Comparison of ENCODE assay signal across 8 mouse cellular contexts in the genomic region with DNA sequence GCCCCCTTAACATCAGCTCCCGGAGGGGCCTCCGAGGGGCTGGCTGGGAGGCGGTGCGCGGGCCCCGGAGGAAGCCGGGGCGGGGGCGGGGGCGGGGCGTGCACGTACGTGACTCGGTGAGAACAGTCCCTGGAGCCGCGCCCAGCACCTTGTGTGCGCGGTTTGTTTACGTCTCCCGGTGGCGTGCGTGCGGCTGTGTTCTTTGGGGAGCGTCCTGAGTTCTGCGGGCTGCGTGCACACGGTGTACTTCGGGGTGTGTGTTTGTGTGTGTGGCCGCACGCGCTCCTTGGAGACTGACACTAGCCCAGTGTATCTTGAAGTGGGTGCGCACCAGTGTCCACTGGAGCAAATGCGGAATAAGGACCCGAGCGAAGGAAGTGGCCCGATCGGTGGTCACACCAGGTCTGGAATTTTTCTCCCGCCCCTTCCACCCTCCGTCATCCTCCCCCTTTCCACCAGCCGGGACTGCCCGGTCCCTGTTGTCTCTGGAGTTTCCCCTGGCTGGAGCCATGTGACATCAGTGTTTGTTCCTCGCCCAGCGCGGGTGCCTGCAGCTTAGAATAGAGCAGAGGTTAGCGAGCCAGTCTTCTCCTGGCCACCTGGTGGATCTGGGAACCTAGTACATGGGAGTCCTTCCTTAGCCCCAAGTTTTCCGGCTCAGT. TPM values are rescaled to one million over a fixed set of nuclear protein-coding genes. Genes with fewer than 3 reads are reported as not detected.
DNase-seq lines count a peak whose midpoint lies in the region; ATAC-seq and TF ChIP-seq lines count a peak whose summit lies in the region.

No protein-coding gene starts in this region.

- TF ChIP-seq EP300 in heart, adult 2 months (IDR thresholded peaks at IDR 0.05; ENCODE audit: insufficient read depth, low read depth, low read length) = 0 out of 2 replicates have a peak, but pooled peaks have one; percentile 42

- H3K4me2 ChIP-seq in neural tube, embryonic 15.5 days = peak overlapping the region; percentile 97

- peak overlapping the region; percentile 76 for H3K4me3 ChIP-seq in heart, adult 2 months
- peak overlapping the region; percentile 72 for H3K4me3 ChIP-seq in lung, adult 2 months (replicated peaks; ENCODE audit: extremely low read depth, low read depth, low read length)
- H3K4me3 ChIP-seq in neural tube, embryonic 15.5 days (replicated peaks) = peak overlapping the region; percentile 85

- DNase-seq in A20 (ENCODE audit: low read depth, low spot score) = peak; percentile 91
- peak; percentile 51 for DNase-seq in MEL-GATA-1-ER (ENCODE audit: extremely low read depth, low read depth)
- DNase-seq in embryo, embryonic 10 days (ENCODE audit: low spot score) = peak; percentile 74
- peak; percentile 84 to 85 for DNase-seq in heart, adult 2 months
- peak; percentile 71 for DNase-seq in kidney, adult 11 months
- DNase-seq in lung, adult 2 months = peak; percentile 77
- peak; percentile 80 for DNase-seq in urinary bladder, postnatal 14 days (ENCODE audit: low spot score)

- no peaks in the 10 kb centered on the region for H3K27me3 ChIP-seq in heart, adult 2 months (ENCODE audit: control insufficient read depth, insufficient read depth, low read length)
- peaks cover 13% of the 10 kb centered on the region for H3K27me3 ChIP-seq in neural tube, embryonic 15.5 days (replicated peaks)

- peaks cover 13% of the 10 kb centered on the region for H3K4me1 ChIP-seq in heart, adult 2 months (ENCODE audit: control insufficient read depth, insufficient read depth, low read length)
- H3K4me1 ChIP-seq in lung, adult 2 months (ENCODE audit: control insufficient read depth, insufficient read depth, low read length) = peaks cover 17% of the 10 kb centered on the region
- peaks cover 24% of the 10 kb centered on the region for H3K4me1 ChIP-seq in neural tube, embryonic 15.5 days

- no peaks in the 10 kb centered on the region for H3K79me2 ChIP-seq in heart, adult 2 months (replicated peaks; ENCODE audit: control insufficient read depth, insufficient read depth, low read length)

- peak overlapping the region; percentile 80 for H3K9ac ChIP-seq in heart, adult 2 months (ENCODE audit: low read depth, low read length)
- peak overlapping the region; percentile 75 for H3K9ac ChIP-seq in neural tube, embryonic 15.5 days (replicated peaks)

- under 1% methylated on average over 45 of the region's 46 CpGs for WGBS in heart, adult 2 months
- WGBS in lung, adult 2 months = 1% methylated on average over 42 of the region's 46 CpGs
- under 1% methylated on average over 41 of the region's 46 CpGs for WGBS in neural tube, embryonic 15.5 days

- no peaks in the 10 kb centered on the region for H3K36me3 ChIP-seq in heart, adult 2 months (ENCODE audit: control insufficient read depth, insufficient read depth, low read length)
- no peaks in the 10 kb centered on the region for H3K36me3 ChIP-seq in neural tube, embryonic 15.5 days

- peak; percentile 43 for ATAC-seq in neural tube, embryonic 15.5 days (ENCODE audit: low FRiP score)

- peak; percentile 67 for TF ChIP-seq CTCF in heart, adult 2 months (IDR thresholded peaks at IDR 0.05)
- 0 out of 2 replicates have a peak, but pooled peaks have one; percentile 20 for TF ChIP-seq CTCF in lung, adult 2 months (IDR thresholded peaks at IDR 0.05; ENCODE audit: insufficient read depth, low read length)

- H3K27ac ChIP-seq in heart, adult 2 months = peak overlapping the region; percentile 94
- peak overlapping the region; percentile 85 for H3K27ac ChIP-seq in neural tube, embryonic 15.5 days (replicated peaks)

- intact Hi-C loops in heart, adult 2 months (cut with DNase I) = loop anchor here (2.0 to 5.0 kb wide), 2 partner anchors 19 to 106 kb away; partner anchors contain the start of gene Pla2g6

- no peaks in the 10 kb centered on the region for H3K9me3 ChIP-seq in neural tube, embryonic 15.5 days (replicated peaks)

- TF ChIP-seq POLR2A in heart, adult 2 months (IDR thresholded peaks at IDR 0.05; ENCODE audit: insufficient read depth, low read depth, low read length) = peak; percentile 6
- peak; percentile 70; the same call in 1 of the 2 replicates for TF ChIP-seq POLR2A in lung, adult 2 months (IDR thresholded peaks at IDR 0.05; ENCODE audit: borderline replicate concordance, extremely low read depth, low read depth, low read length)

RNA-seq across cellular contexts. Expression of gene Maff, which starts 1.6 kb away (rescaled TPM):
- total RNA-seq in heart, adult 2 months (2021) = 10 to 100 TPM in 1 of 2 experiments, 1 to 10 TPM in 1; 9.3 to 13.7 TPM
- 3.4 and 4.3 TPM in 2 replicates for polyA plus RNA-seq in heart, adult 2 months (2012; rRNA removed)
- 12.1 and 21.0 TPM in 2 replicates for polyA plus RNA-seq in lung, adult 2 months (2012; rRNA removed)
- 0.81 and 1.7 TPM in 2 replicates for polyA plus RNA-seq in neural tube, embryonic 15.5 days (2015; fragmentation: Nextera tagmentation; extraction: Ambion mirVana)

RNA-seq across cellular contexts. Expression of gene Pla2g6, which starts 19.8 kb away (rescaled TPM):
- 10 to 100 TPM; 10.7 to 11.0 TPM for total RNA-seq in heart, adult 2 months (2021)
- 11.7 and 14.0 TPM in 2 replicates for polyA plus RNA-seq in heart, adult 2 months (2012; rRNA removed)
- polyA plus RNA-seq in lung, adult 2 months (2012; rRNA removed) = 25.9 and 26.1 TPM in 2 replicates
- polyA plus RNA-seq in neural tube, embryonic 15.5 days (2015; fragmentation: Nextera tagmentation; extraction: Ambion mirVana) = 26.1 and 27.9 TPM in 2 replicates

RNA-seq across cellular contexts. Expression of gene Tmem184b, which starts 55.4 kb away (rescaled TPM):
- total RNA-seq in heart, adult 2 months (2021) = 10 to 100 TPM; 38.7 to 42.9 TPM
- 83.1 and 84.2 TPM in 2 replicates for polyA plus RNA-seq in heart, adult 2 months (2012; rRNA removed)
- polyA plus RNA-seq in lung, adult 2 months (2012; rRNA removed) = 269 and 331 TPM in 2 replicates
- 43.1 and 46.3 TPM in 2 replicates for polyA plus RNA-seq in neural tube, embryonic 15.5 days (2015; fragmentation: Nextera tagmentation; extraction: Ambion mirVana)

Comparison
In these comparisons a context has a peak if more than half of its experiments do, and no peak if none do; other contexts are left out.
1. Peak in every context shown above with its lines: DNase-seq, ATAC-seq, H3K4me3 ChIP-seq and H3K27ac ChIP-seq.